Mouse (Mus musculus): ENCODE results near the gene Scamp1.

Scamp1 gene

GRCm38 (mm10) chr13:94271284-94271683, 14.4 kb downstream of the Scamp1 start:
- DNase-seq: no peak

- DNase-seq: no peak
Observed at GRCm38 (mm10) chr13:94268201-94268600, 17.5 kb downstream of the Scamp1 start.

GRCm38 (mm10) chr13:94267190-94267589, 18.5 kb downstream of the Scamp1 start:
- DNase-seq: no peak

GRCm38 (mm10) chr13:94266530-94266929, 19.1 kb downstream of the Scamp1 start:
- DNase-seq: no peak

- no peak for DNase-seq
Observed at GRCm38 (mm10) chr13:94265291-94265690, 20.4 kb downstream of the Scamp1 start.

- DNase-seq: no peak
Observed at GRCm38 (mm10) chr13:94263943-94264342, 21.7 kb downstream of the Scamp1 start.

GRCm38 (mm10) chr13:94262551-94262950, 23.1 kb downstream of the Scamp1 start:
- no peak for DNase-seq

GRCm38 (mm10) chr13:94261624-94262023, 24.0 kb downstream of the Scamp1 start:
- no peak for DNase-seq

- no peak for DNase-seq
Observed at GRCm38 (mm10) chr13:94260961-94261360, 24.7 kb downstream of the Scamp1 start.

GRCm38 (mm10) chr13:94259210-94259609, 26.4 kb downstream of the Scamp1 start:
- no peak for DNase-seq

GRCm38 (mm10) chr13:94258530-94258929, 27.1 kb downstream of the Scamp1 start:
- DNase-seq: no peak

- DNase-seq: no peak
Observed at GRCm38 (mm10) chr13:94257711-94258110, 27.9 kb downstream of the Scamp1 start.

GRCm38 (mm10) chr13:94255176-94255575, 30.5 kb downstream of the Scamp1 start:
- no peak for DNase-seq

- no peak for DNase-seq
Observed at GRCm38 (mm10) chr13:94254286-94254685, 31.4 kb downstream of the Scamp1 start.

- no peak for DNase-seq
Observed at GRCm38 (mm10) chr13:94253052-94253451, 32.6 kb downstream of the Scamp1 start.

GRCm38 (mm10) chr13:94250761-94251160, 34.9 kb downstream of the Scamp1 start:
- no peak for DNase-seq

GRCm38 (mm10) chr13:94250188-94250587, 35.5 kb downstream of the Scamp1 start:
- DNase-seq: no peak

- no peak for DNase-seq
Observed at GRCm38 (mm10) chr13:94242897-94243296, 42.8 kb downstream of the Scamp1 start.

GRCm38 (mm10) chr13:94241892-94242524, 43.6 kb downstream of the Scamp1 start:
- DNase-seq: no peak

- no peak for DNase-seq
Observed at GRCm38 (mm10) chr13:94240873-94241272, 44.8 kb downstream of the Scamp1 start.

- no peak for DNase-seq
Observed at GRCm38 (mm10) chr13:94240111-94240510, 45.5 kb downstream of the Scamp1 start.

- DNase-seq: no peak
Observed at GRCm38 (mm10) chr13:94239488-94239887, 46.2 kb downstream of the Scamp1 start.

- DNase-seq: no peak
Observed at GRCm38 (mm10) chr13:94231871-94232270, 53.8 kb downstream of the Scamp1 start.

- no peak for DNase-seq
Observed at GRCm38 (mm10) chr13:94224717-94225705, 60.6 kb downstream of the Scamp1 start.

All from embryo, embryonic 11 days (tissue).